ENCODE assay signal across 22 mouse cellular contexts in the genomic region with DNA sequence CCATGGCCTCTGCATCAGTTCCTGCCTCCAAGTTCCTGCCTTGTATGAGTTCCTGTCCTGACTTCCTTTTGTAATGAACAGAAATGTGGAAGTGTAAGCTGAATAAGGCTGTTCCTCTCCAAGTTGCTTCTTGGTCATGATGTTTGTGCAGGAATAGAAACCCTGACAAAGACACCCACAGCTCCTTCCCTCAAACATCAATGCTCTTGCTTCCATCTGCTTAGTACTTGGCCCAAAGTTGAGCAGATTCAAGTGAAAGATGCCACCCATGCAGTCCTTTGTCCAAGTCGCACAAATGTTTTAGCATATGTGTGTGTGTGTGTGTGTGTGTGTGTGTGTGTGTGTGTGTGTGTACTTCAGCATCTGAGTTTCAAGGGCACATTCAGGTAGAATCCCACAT.
"Had no signal": no experiment of that assay in that cellular context is flagged by ENCODE, and none has a peak within 500 bp of the region (broad histone marks: within the 10 kb centered on the region; RNA-seq: fewer than 3 reads in every experiment).

No protein-coding gene starts in this region.

- H3K4me3 ChIP-seq: liver, embryonic 15.5 days; lung, embryonic 15.5 days; megakaryocyte, embryonic 14.5 days; myocyte; neural tube, embryonic 13.5 days; neural tube, embryonic 15.5 days had no signal

- H3K4me1 ChIP-seq: liver, embryonic 15.5 days; lung, embryonic 15.5 days; megakaryocyte, embryonic 14.5 days had no signal

- H3K4me2 ChIP-seq: liver, embryonic 15.5 days; lung, embryonic 15.5 days; midbrain, embryonic 11.5 days; neural tube, embryonic 13.5 days; neural tube, embryonic 15.5 days had no signal

- ATAC-seq: liver, postnatal 0 days; lung, postnatal 0 days; midbrain, embryonic 16.5 days had no signal

- H3K9ac ChIP-seq: liver, embryonic 15.5 days; liver, postnatal 0 days; lung, embryonic 15.5 days; neural tube, embryonic 13.5 days; neural tube, embryonic 15.5 days had no signal

- H3K36me3 ChIP-seq: liver, embryonic 15.5 days; lung, embryonic 15.5 days; neural tube, embryonic 13.5 days; neural tube, embryonic 15.5 days had no signal

- H3K27me3 ChIP-seq: liver, embryonic 15.5 days; lung, embryonic 15.5 days; megakaryocyte, embryonic 14.5 days; neural tube, embryonic 13.5 days; neural tube, embryonic 15.5 days had no signal

- DNase-seq: liver, postnatal 0 days; lung, adult 2 months; lung, postnatal 14 days; lung, postnatal 36 days; midbrain, embryonic 14.5 days; retina, postnatal 1 day; right cerebral cortex, postnatal 25 days; right cerebral cortex, postnatal 4 days; spleen, adult 18-20 months; thymus, adult 2 months; thymus, postnatal 25 days; thymus, postnatal 4 days had no signal

- H3K9me3 ChIP-seq: liver, embryonic 15.5 days; lung, embryonic 15.5 days; megakaryocyte, embryonic 14.5 days; neural tube, embryonic 13.5 days; neural tube, embryonic 15.5 days had no signal

- H3K27ac ChIP-seq: liver, embryonic 15.5 days; lung, embryonic 15.5 days; macrophage; neural tube, embryonic 13.5 days; neural tube, embryonic 15.5 days had no signal
